Mouse (Mus musculus): ENCODE measurements at regions not wholly inside any gene's neighbourhood (a gene's known extent, or its start where the extent isn't known, plus 50 kb on each side); places are given as distances from the start of the nearest gene placed in this dataset.

DNA sequence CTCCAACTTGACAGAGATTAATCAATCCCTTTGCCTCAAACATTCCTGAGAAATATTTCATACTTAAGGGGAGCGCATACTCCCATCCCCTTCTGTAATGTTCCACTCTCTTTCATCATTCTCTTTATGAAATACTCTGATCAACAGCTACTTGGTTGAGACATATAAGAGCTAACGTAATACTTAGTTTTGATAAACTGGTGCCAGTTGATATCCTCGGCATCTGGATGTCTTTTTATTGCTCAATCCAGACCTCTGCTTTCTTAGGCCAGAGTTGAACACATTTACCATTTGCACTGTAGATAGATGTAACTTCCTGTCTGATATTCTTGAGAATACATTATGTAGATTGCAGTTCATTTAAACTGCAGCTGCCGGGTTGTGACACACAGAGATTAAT lies 68.4 kb upstream of the Etaa1 start:
- no peak overlapping the region for H3K4me3 ChIP-seq
- H3K36me3 ChIP-seq = no peaks in the 10 kb centered on the region
- no peak overlapping the region for H3K27ac ChIP-seq
- no peak for ATAC-seq (ENCODE audit: insufficient number of reproducible peaks, insufficient read depth, low FRiP score, low TSS enrichment)
- no peaks in the 10 kb centered on the region for H3K9me3 ChIP-seq
- H3K4me2 ChIP-seq (replicated peaks) = no peak overlapping the region
- H3K27me3 ChIP-seq = no peaks in the 10 kb centered on the region
- no peak overlapping the region for H3K9ac ChIP-seq
- no peaks in the 10 kb centered on the region for H3K4me1 ChIP-seq
- WGBS = 86% methylated on average over 4 of the region's 4 CpGs

DNA sequence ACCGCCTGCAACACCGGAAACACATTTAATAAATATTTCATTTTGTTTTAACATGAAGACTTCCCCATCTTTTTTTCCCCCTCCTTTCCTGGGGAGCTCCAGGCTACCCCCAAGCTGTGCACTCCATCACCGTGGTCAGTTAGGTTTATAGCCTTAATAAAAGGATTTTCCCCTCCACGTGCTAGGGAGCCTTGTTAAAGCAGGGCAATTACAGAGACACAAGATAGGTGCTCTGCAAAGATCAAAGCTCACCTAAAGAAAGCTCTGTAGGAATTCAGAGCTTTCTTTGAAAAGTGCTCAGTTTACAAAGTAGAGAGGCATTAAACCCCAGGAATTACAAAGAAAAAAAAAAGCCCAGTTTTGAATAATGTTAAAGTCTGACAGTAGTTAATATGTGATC lies 61.6 kb upstream of the Etaa1 start:
- Histone ChIP-seq H3K4me1 (peaks cover 11% of the 10 kb centered on the region; the same call in 1 of the 2 replicates), H3K9ac (no peak overlapping the region), H3K4me2 (replicated peaks) (peak overlapping the region; percentile 24; the same call in 1 of the 2 replicates), H3K9me3 (no peaks in the 10 kb centered on the region), H3K27ac (no peak overlapping the region), H3K27me3 (no peaks in the 10 kb centered on the region), H3K4me3 (no peak overlapping the region), H3K36me3 (no peaks in the 10 kb centered on the region)
- ATAC-seq (ENCODE audit: insufficient number of reproducible peaks, insufficient read depth, low FRiP score, low TSS enrichment) = no peak
- WGBS = 30% methylated on average over 4 of the region's 4 CpGs

DNA sequence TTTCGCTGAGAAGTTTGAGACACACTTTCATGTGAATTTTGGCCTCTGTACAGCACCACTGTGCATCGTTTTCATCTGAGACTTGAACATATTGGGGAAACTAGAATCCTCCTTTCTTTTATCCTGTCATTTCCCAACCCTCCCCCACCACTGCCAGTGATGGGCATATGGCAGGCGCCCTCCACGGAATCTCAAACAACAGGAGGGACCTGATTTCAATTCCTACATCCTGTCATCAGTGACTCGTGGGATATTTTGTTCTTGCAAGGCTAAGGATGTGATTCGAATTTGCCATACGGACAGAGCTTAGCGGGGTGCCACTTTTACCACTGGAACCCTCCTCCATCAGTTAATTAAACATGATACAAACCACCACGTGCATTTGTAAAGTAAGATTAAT lies 60.9 kb upstream of the Etaa1 start:
- 14% methylated on average over 9 of the region's 9 CpGs for WGBS
- Histone ChIP-seq H3K4me3 (no peak overlapping the region), H3K9ac (no peak overlapping the region), H3K4me1 (peaks cover 11% of the 10 kb centered on the region; the same call in 1 of the 2 replicates), H3K27ac (no peak overlapping the region), H3K36me3 (no peaks in the 10 kb centered on the region), H3K4me2 (replicated peaks) (peak overlapping the region; percentile 24; the same call in 1 of the 2 replicates), H3K27me3 (no peaks in the 10 kb centered on the region), H3K9me3 (no peaks in the 10 kb centered on the region)
- no peak for ATAC-seq (ENCODE audit: insufficient number of reproducible peaks, insufficient read depth, low FRiP score, low TSS enrichment)

DNA sequence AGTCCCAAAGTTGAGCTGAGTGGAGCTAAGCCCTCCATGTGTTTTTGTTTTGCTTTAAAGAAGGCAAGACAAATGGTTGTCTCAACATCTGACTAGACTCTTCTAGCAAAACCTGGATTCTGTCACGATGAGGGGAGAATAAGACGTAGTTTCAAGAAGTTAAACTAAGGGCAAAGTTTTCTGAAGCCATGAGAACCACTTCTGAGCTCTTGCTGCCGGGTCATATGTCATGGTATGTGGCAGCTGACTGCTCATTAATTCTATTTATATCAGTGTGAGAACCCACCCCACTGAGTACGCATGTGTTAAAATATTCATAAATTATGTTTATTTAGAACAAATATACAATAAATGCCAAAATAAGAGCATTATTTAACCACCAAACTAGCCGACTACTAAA lies 58.4 kb upstream of the Etaa1 start:
- WGBS = 43% methylated on average over 5 of the region's 5 CpGs
- no peaks in the 10 kb centered on the region for H3K36me3 ChIP-seq

DNA sequence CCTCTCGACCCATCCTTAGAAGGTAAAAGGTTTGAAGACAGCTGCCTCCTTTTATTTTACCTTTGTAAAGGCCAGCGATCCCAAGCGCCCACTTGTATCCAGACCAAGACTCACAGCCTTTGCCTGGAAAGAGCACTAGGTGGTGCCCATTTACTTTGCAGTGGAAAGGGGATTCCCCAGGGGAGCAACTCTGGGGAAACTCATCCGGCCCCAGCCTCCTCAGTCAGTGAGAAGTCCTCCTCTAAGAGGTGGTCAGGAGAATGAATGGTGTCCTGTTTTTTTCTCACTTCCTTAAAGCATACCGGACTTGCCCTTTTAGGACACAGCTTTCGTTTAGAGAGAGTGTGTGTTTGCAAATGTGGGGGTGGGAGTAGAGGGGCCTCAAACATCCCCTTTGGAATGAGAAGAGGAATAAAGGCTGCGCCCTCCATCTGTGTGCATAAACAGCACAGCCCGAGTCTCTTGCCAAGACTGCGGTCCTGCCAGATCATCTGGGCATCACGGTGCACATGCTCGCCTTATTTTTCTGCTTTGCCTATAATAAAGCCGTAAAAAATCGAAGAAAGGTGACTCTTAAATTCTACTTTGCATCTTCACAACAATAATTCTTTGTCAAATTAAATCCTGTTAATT lies 57.5 kb upstream of the Etaa1 start:
- Histone ChIP-seq H3K9ac (no peak overlapping the region), H3K9me3 (no peaks in the 10 kb centered on the region), H3K27ac (no peak overlapping the region), H3K27me3 (no peaks in the 10 kb centered on the region), H3K4me1 (peaks cover 11% of the 10 kb centered on the region; the same call in 1 of the 2 replicates), H3K4me3 (no peak overlapping the region), H3K4me2 (replicated peaks) (peak overlapping the region; percentile 32), H3K36me3 (no peaks in the 10 kb centered on the region)
- 12% methylated on average over 13 of the region's 13 CpGs for WGBS
- ATAC-seq (ENCODE audit: insufficient number of reproducible peaks, insufficient read depth, low FRiP score, low TSS enrichment) = peak; percentile 79

More for the DNA sequence above, 58.4 kb upstream of the Etaa1 start:
- no peaks in the 10 kb centered on the region for H3K9me3 ChIP-seq
- no peak overlapping the region for H3K4me2 ChIP-seq (replicated peaks)
- no peak overlapping the region for H3K9ac ChIP-seq
- no peak overlapping the region for H3K4me3 ChIP-seq
- H3K4me1 ChIP-seq = peaks cover 11% of the 10 kb centered on the region; the same call in 1 of the 2 replicates
- H3K27ac ChIP-seq = no peak overlapping the region
- H3K27me3 ChIP-seq = no peaks in the 10 kb centered on the region
- no peak for ATAC-seq (ENCODE audit: insufficient number of reproducible peaks, insufficient read depth, low FRiP score, low TSS enrichment)

DNA sequence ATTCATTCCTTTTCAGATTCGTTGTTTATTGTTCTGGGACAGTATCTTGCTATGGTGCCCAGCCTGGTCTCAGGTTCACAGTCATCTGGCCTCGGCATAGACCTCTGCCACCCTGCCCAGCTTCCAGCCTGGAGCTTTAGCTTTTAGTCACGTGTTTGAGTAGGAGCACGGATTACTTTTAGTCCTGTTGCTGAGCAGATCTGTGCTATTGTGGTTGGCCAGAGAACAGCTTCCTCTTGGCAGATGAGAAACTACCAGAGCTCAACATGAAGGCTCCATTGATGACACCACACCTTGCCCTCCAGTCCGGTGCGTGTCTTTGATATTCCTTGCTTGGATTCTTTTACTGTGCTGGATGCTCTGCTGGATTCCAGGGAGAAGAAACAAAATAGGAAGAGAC lies 54.5 kb upstream of the Etaa1 start:
- no peak overlapping the region for H3K9ac ChIP-seq
- no peaks in the 10 kb centered on the region for H3K36me3 ChIP-seq
- H3K4me2 ChIP-seq (replicated peaks) = no peak overlapping the region
- H3K27me3 ChIP-seq = no peaks in the 10 kb centered on the region
- H3K9me3 ChIP-seq = no peaks in the 10 kb centered on the region
- no peak overlapping the region for H3K27ac ChIP-seq
- 89% methylated on average over 6 of the region's 6 CpGs for WGBS
- no peak for ATAC-seq (ENCODE audit: insufficient number of reproducible peaks, insufficient read depth, low FRiP score, low TSS enrichment)
- H3K4me3 ChIP-seq = no peak overlapping the region
- peaks cover 5% of the 10 kb centered on the region; the same call in 1 of the 2 replicates for H3K4me1 ChIP-seq
